Mouse (Mus musculus) limb, embryonic 15.5 days (tissue): ENCODE data around the gene Trap1. TPM values are rescaled to one million over a fixed set of nuclear protein-coding genes. Genes with fewer than 3 reads are reported as not detected.
"Not testable (repeated sequence)": the region's sequence is repeated elsewhere in the genome, so short reads cannot be mapped to it uniquely, and the experiment has no call there.

ENCODE experiments used
- ATAC-seq: fragments of 200-750 bp; cut with Nextera tagmentation; 2 replicates; pipeline ENCODE4 v1.8.0; 2017; ENCODE audit warnings: low read depth, moderate TSS enrichment; ENCODE audit not compliant: insufficient number of reproducible peaks, low FRiP score, low TSS enrichment
- H3K27ac ChIP-seq: fragments of 300-500 bp; sonication (generic); 2 replicates; pipeline ENCODE4 v1.5.1; 2015; ENCODE audit warnings: moderate library complexity, mild to moderate bottlenecking, inconsistent platforms
- H3K27me3 ChIP-seq: fragments of 300-500 bp; sonication (generic); 2 replicates; pipeline ENCODE4 v1.6.1; 2015; ENCODE audit warnings: inconsistent platforms
- H3K36me3 ChIP-seq: fragments of 300-500 bp; sonication (generic); 2 replicates; pipeline ENCODE4 v1.6.1; 2015; ENCODE audit warnings: inconsistent platforms
- H3K4me1 ChIP-seq: fragments of 300-500 bp; sonication (generic); 2 replicates; pipeline ENCODE4 v1.6.1; 2015; ENCODE audit warnings: inconsistent platforms
- H3K4me2 ChIP-seq: fragments of 300-500 bp; sonication (generic); 2 replicates; pipeline ENCODE4 v1.6.1; 2015; ENCODE audit warnings: mild to moderate bottlenecking, inconsistent platforms
- H3K4me3 ChIP-seq: fragments of 300-500 bp; sonication (generic); 2 replicates; pipeline ENCODE4 v1.5.1; 2015; ENCODE audit warnings: mild to moderate bottlenecking, inconsistent platforms
- H3K9ac ChIP-seq: fragments of 300-500 bp; sonication (generic); 2 replicates; pipeline ENCODE4 v1.6.1; 2015; ENCODE audit warnings: inconsistent platforms
- H3K9me3 ChIP-seq: fragments of 300-500 bp; sonication (generic); 2 replicates; pipeline ENCODE4 v1.6.1; 2016; ENCODE audit warnings: inconsistent platforms
- WGBS: fragments of 180-500 bp; shearing (Covaris S2); methylation state at CpG from one replicate; pipeline ENCODE4 v1.1.7; 2015; 5-methylcytosine and 5-hydroxymethylcytosine counted together
- polyA plus RNA-seq: library from polyadenylated mRNA; unstranded; fragments of >200 nt; fragmentation: Nextera tagmentation; extraction: Ambion mirVana; gene quantifications from 2 replicates; pipeline ENCODE4 v1.2.1, GENCODE M21; 2015

Gene Trap1
- 75.7 and 86.1 TPM in 2 replicates for polyA plus RNA-seq

GRCm38 (mm10) chr16:4077384-4078061 lies at the start of gene Trap1:
Trap1 (minus strand) TSS chr16:4077827.
- under 1% methylated on average over 58 of the region's 58 CpGs for WGBS
- H3K9ac ChIP-seq = peak within 1 kb of the TSS; percentile 90
- ATAC-seq = peak; percentile 95
- no peaks in the 10 kb centered on the region for H3K9me3 ChIP-seq
- H3K27me3 ChIP-seq = no peaks in the 10 kb centered on the region
- H3K4me2 ChIP-seq = peak within 1 kb of the TSS; percentile 58
- H3K36me3 ChIP-seq = peaks cover 12% of the 10 kb centered on the region
- H3K27ac ChIP-seq = peak within 1 kb of the TSS; percentile 93
- peaks cover 18% of the 10 kb centered on the region for H3K4me1 ChIP-seq
- H3K4me3 ChIP-seq = peak within 1 kb of the TSS; percentile 95

- H3K27me3 ChIP-seq = no peaks in the 10 kb centered on the region
- no peak overlapping the region for H3K27ac ChIP-seq
- no peaks in the 10 kb centered on the region for H3K4me1 ChIP-seq
- peaks cover 83% of the 10 kb centered on the region for H3K36me3 ChIP-seq
- no peak overlapping the region for H3K4me3 ChIP-seq
- no peak overlapping the region for H3K4me2 ChIP-seq
- 96% methylated on average over 4 of the region's 4 CpGs for whole genome bisulfite sequencing
- ATAC-seq = no peak
- H3K9ac ChIP-seq = no peak overlapping the region
- no peaks in the 10 kb centered on the region for H3K9me3 ChIP-seq
These were observed 39.4 kb upstream of the Trap1 start for GRCm38 (mm10) chr16:4117072-4117471.

GRCm38 (mm10) chr16:4100374-4100773 lies 22.7 kb upstream of the Trap1 start:
- no peak overlapping the region for H3K4me2 ChIP-seq
- peaks cover 69% of the 10 kb centered on the region for H3K36me3 ChIP-seq
- H3K9ac ChIP-seq = no peak overlapping the region
- ATAC-seq = no peak
- no peak overlapping the region for H3K27ac ChIP-seq
- WGBS = 93% methylated on average over 2 of the region's 2 CpGs
- H3K4me1 ChIP-seq = no peaks in the 10 kb centered on the region
- H3K4me3 ChIP-seq = no peak overlapping the region
- H3K27me3 ChIP-seq = no peaks in the 10 kb centered on the region
- H3K9me3 ChIP-seq = no peaks in the 10 kb centered on the region

- ATAC-seq = no peak
- no peak overlapping the region for H3K4me2 ChIP-seq
- no peak overlapping the region for H3K9ac ChIP-seq
- no peaks in the 10 kb centered on the region for H3K27me3 ChIP-seq
- H3K27ac ChIP-seq = no peak overlapping the region
- no peaks in the 10 kb centered on the region for H3K4me1 ChIP-seq
- WGBS = 94% methylated on average over 1 of the region's 1 CpGs
- H3K36me3 ChIP-seq = peaks cover 77% of the 10 kb centered on the region
- H3K9me3 ChIP-seq = no peaks in the 10 kb centered on the region
- H3K4me3 ChIP-seq = no peak overlapping the region
These were observed 19.9 kb upstream of the Trap1 start for GRCm38 (mm10) chr16:4097521-4097920.

DNA sequence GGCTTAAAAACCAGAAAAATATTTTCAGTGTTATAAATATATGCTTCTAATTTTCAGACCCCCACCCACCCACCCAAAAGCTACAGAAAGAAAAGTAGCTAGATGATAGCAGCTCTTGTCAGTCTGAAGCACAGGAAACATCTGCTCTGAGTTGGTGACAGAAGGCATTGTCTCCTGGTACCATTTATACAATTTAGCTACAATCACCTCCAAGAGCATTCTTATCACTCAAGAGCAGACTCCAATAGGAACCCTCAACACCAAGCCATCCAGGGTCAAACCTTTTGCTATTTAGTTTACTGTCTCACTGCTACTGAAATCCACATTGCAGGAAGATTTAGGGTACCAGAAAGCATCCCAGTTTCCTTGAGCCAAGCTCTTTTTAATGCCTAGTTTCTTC lies 19.3 kb upstream of the Trap1 start:
- Histone ChIP-seq H3K4me2 (no peak overlapping the region), H3K4me1 (no peaks in the 10 kb centered on the region), H3K36me3 (peaks cover 81% of the 10 kb centered on the region), H3K27ac (no peak overlapping the region), H3K27me3 (no peaks in the 10 kb centered on the region), H3K9me3 (no peaks in the 10 kb centered on the region), H3K9ac (no peak overlapping the region), H3K4me3 (no peak overlapping the region)
- ATAC-seq = no peak

GRCm38 (mm10) chr16:4096141-4096540 lies 18.5 kb upstream of the Trap1 start:
- ATAC-seq = no peak
- Histone ChIP-seq H3K27ac (no peak overlapping the region), H3K9me3 (no peaks in the 10 kb centered on the region), H3K4me2 (no peak overlapping the region), H3K9ac (no peak overlapping the region), H3K36me3 (peaks cover 82% of the 10 kb centered on the region), H3K27me3 (no peaks in the 10 kb centered on the region), H3K4me1 (no peaks in the 10 kb centered on the region), H3K4me3 (no peak overlapping the region)
- WGBS = 90% methylated on average over 3 of the region's 3 CpGs

DNA sequence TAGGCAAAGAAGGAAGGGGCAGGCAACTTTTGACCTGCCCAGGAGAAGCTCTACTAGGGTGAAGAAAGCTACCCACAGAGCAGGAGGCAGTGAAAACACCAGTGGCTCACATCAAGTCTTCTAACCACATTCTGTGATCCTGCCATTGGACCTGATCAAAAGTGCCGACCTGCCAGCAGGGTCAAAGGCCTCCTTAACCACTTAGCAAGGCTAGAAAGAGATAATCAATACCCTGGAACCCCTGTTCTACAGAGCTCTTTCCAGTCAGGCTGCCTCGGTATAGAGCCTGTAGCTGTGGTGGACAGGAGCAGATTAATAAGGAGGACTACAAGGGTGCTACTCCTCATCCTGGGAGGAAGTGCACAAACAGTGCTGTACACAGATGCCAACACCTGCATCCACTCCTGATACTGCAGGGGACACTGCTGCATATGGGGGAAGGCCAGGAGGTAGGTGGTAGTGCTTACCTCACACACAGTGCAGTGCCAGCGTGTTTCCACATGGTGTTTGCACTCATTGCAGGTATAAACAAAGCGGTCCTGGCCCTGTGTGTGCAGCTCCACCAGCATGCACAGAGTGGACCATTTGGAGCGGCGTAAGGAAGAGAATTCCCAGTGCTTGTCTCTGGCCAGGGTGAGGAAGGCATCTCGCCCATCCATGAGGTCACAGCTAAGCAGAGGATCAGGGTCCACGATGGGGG lies 9.7 kb upstream of the Trap1 start:
- Histone ChIP-seq H3K4me3 (no peak overlapping the region), H3K36me3 (peaks cover 87% of the 10 kb centered on the region), H3K27ac (no peak overlapping the region), H3K4me2 (no peak overlapping the region), H3K9ac (no peak overlapping the region), H3K9me3 (no peaks in the 10 kb centered on the region), H3K27me3 (no peaks in the 10 kb centered on the region), H3K4me1 (no peaks in the 10 kb centered on the region)
- 92% methylated on average over 8 of the region's 8 CpGs for WGBS
- 0 out of 2 replicates have a peak, but pooled peaks have one; percentile 32 for ATAC-seq

DNA sequence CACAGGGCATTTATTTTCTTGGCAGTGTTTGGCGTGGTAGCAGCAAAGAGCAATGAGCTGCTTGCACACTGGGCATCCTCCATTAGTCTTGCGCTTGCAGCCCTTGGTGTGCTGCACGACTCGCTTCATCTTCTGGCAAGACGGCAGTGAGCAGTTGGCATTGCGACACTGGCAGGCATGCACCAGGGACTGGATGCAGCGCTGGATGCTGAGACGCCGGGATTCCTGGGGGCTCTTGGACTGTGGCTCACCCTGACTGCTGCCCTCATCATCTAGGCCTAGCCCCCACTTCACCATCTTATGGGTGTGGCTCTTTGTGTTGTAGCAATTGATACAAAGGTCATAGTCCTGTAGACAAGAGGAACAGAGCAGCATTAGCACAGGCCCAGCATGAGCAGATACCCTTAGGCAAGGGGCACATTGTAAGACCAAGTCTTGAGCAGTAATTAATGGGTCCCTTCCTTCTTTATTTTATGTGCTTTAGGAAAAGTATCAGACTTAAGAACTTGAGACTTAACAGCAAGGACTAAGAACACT lies 8.3 kb upstream of the Trap1 start:
- no peak overlapping the region for H3K4me3 ChIP-seq
- H3K4me1 ChIP-seq = no peaks in the 10 kb centered on the region
- no peak overlapping the region for H3K9ac ChIP-seq
- no peaks in the 10 kb centered on the region for H3K9me3 ChIP-seq
- no peak for ATAC-seq
- 95% methylated on average over 9 of the region's 9 CpGs for WGBS
- H3K4me2 ChIP-seq = no peak overlapping the region
- peaks cover 84% of the 10 kb centered on the region for H3K36me3 ChIP-seq
- H3K27ac ChIP-seq = no peak overlapping the region
- no peaks in the 10 kb centered on the region for H3K27me3 ChIP-seq

GRCm38 (mm10) chr16:4085051-4085450 lies 7.4 kb upstream of the Trap1 start:
- H3K27me3 ChIP-seq = no peaks in the 10 kb centered on the region
- no peak overlapping the region for H3K9ac ChIP-seq
- H3K9me3 ChIP-seq = no peaks in the 10 kb centered on the region
- H3K36me3 ChIP-seq = peaks cover 75% of the 10 kb centered on the region
- H3K4me3 ChIP-seq = no peak overlapping the region
- no peaks in the 10 kb centered on the region for H3K4me1 ChIP-seq
- 92% methylated on average over 7 of the region's 7 CpGs for WGBS
- no peak overlapping the region for H3K27ac ChIP-seq
- ATAC-seq = no peak
- H3K4me2 ChIP-seq = no peak overlapping the region

GRCm38 (mm10) chr16:4080419-4080818 lies 2.8 kb upstream of the Trap1 start:
- not testable (repeated sequence) for ATAC-seq, H3K27me3 ChIP-seq, H3K9ac ChIP-seq, H3K9me3 ChIP-seq, H3K4me3 ChIP-seq, H3K27ac ChIP-seq, H3K4me2 ChIP-seq
- Histone ChIP-seq H3K36me3 (peaks cover 30% of the 10 kb centered on the region), H3K4me1 (peaks cover 16% of the 10 kb centered on the region)
- WGBS = 54% methylated on average over 3 of the region's 3 CpGs

- no peaks in the 10 kb centered on the region for H3K9me3 ChIP-seq
- peaks cover 18% of the 10 kb centered on the region for H3K4me1 ChIP-seq
- H3K27ac ChIP-seq = no peak overlapping the region
- H3K9ac ChIP-seq = no peak overlapping the region
- WGBS = 68% methylated on average over 1 of the region's 1 CpGs
- no peaks in the 10 kb centered on the region for H3K27me3 ChIP-seq
- H3K36me3 ChIP-seq = peaks cover 23% of the 10 kb centered on the region
- H3K4me2 ChIP-seq = no peak overlapping the region
- no peak for ATAC-seq
- no peak overlapping the region for H3K4me3 ChIP-seq
These were observed 2.0 kb upstream of the Trap1 start for GRCm38 (mm10) chr16:4079656-4080055.

- 65% methylated on average over 10 of the region's 10 CpGs for WGBS
- Histone ChIP-seq H3K36me3 (peaks cover 14% of the 10 kb centered on the region), H3K4me2 (peak overlapping the region; percentile 58), H3K4me3 (peak overlapping the region; percentile 95), H3K4me1 (peaks cover 18% of the 10 kb centered on the region)
- H3K9ac ChIP-seq, ATAC-seq, H3K9me3 ChIP-seq, H3K27ac ChIP-seq, H3K27me3 ChIP-seq: not testable (repeated sequence)
These were observed 675 bp upstream of the Trap1 start for GRCm38 (mm10) chr16:4078302-4078701.
